Mouse (Mus musculus): Measurements from ENCODE around the gene Thumpd1.

The Thumpd1 gene

DNA sequence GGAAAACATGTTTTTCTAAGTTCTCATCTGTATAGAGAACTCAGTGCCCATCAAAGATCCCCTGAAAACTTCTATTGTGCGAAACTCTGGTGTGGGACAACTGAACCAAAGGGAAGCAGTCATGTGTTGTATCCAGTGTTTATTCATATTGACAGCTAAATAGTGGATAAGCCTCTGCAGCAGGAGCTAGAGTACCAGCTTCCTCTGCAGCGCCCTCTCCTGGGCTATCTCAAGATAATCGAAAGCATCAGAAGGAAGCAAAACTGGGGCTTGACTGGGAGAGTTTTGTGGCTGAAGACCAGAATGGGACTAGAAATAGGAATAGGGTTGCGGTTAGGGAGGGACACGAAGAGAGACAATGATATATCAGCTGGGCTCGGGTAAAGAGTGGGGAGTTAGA lies 49.7 kb downstream of the Thumpd1 start:
- no peak for DNase-seq (ENCODE audit: low read depth, low spot score)

- DNase-seq (ENCODE audit: low read depth, low spot score), result no peak
Measured at GRCm38 (mm10) chr7:119670395-119670794, 50.2 kb downstream of the Thumpd1 start.

DNA sequence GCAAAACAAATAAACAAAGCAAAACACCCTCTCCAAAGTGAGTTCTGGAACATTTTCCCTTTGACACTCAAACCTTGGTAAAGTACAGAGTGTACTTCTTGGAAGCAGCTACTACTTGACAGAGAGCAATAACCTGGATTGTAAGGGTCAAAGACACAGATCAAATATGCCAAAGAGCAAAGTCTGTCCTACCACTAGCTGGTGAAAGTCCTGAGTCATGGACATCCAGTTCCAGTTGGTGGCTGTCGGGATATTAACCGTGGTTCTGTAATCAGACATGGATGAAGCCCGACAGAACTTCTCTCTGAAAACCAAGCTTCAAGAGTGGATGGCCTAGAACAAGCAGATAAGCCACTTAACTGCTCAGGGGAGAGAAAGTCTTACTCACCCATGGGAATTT lies 52.7 kb downstream of the Thumpd1 start:
- no peak for DNase-seq (ENCODE audit: low read depth, low spot score)
